Mouse (Mus musculus): Measurements from ENCODE around the gene CN725425.
A peak's percentile ranks its signal among the peaks of the same experiment; 100 is the strongest.

Gene CN725425

GRCm38 (mm10) chr15:91206518-91206917 is 7.2 kb downstream of the CN725425 start:
- no peak for DNase-seq (ENCODE audit: low spot score)

- DNase-seq (ENCODE audit: low spot score), result no peak
These were observed 38.0 kb downstream of the CN725425 start for GRCm38 (mm10) chr15:91237294-91237693.

DNA sequence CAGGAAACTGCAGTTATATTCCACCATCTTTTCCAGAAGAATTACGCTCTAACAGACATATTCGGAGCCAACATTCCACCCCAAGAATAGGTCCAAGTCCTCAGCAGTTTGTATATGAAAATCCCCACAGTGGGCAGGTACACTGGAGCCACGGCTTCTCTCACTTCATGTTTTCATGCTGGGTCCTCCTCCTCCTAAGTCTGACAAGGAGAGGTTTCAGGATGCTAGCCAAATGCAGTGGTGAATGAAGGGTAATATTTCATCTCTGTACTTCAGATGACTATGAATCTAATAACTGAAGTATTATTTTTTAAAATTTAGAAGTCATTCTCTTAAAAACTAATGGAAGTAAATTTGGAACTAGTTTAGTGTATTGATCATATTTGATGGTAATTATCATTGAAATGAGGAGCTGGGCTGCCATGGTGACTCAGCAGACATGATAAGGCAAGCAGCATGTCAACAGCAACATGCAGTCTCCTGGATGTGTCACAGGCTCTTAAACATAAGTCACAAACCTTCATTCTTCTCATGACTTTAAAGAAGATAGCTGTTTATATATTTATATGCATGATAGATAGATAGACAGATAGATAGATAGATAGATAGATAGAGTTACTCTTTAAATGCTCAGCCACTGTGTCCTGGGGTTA is 41.5 kb downstream of the CN725425 start:
- no peak for DNase-seq (ENCODE audit: low spot score)

DNA sequence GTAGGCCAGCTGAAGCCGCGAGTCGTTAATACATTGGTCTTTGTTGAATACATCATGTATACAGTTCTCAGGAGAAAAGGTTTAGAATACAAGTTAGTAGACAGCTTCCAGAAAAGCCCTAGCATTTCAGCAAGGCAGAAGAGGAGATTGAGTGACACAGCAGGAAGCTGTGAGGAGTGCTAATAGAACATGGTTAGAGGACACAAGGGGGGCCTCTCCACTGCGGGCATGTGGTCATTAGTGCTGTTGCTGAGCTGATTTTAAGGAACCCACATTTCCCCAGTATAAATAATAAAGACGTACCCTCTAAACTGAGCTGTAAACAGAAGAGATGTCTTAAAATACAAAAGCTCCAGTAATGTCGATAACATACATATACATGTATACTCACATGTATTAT is 51.5 kb downstream of the CN725425 start:
- DNase-seq (ENCODE audit: low spot score), result no peak

DNA sequence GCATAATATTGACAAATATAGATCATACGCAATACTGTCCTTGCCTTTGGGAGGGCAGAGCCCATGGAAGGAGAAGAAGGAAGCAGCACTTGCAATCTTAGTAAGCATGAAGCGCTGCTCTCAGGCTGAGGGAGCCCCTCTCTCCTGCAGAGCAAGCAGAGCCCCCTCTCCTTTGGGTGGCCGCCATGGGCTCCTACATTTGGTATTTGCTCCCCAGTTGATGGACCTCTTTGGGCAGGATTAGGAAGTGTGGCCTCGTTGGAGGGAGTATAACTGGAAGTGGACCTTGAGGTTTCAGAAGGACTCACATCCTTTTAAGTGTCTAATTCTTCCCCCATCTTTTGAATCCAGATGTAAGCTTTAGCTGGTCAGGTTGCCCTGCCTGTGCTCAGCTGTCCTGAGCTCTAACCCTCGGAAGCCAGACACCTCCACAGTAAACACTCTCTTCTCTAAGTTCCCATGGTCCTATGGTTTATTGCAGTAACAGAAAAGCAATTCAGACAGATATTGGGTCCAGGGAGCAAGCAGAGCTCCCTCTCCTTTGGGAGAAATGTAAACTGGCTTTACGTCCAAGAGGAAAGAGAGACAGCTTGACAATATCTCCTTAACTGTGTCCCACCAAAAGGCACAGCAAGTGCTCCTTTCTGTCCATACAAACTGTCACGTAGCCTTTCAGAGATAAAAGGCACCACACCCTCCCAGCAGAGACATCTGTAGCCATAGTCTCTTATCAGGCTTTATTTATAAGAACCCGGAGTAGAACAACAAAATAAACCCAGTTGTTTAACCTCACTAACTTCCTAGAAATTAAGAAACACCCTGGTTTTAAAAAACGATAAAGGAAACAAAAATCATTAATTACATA is 52.5 kb downstream of the CN725425 start:
- no peak for DNase-seq (ENCODE audit: low spot score)

GRCm38 (mm10) chr15:91252956-91253355 is 53.7 kb downstream of the CN725425 start:
- DNase-seq (ENCODE audit: low spot score), result no peak

DNA sequence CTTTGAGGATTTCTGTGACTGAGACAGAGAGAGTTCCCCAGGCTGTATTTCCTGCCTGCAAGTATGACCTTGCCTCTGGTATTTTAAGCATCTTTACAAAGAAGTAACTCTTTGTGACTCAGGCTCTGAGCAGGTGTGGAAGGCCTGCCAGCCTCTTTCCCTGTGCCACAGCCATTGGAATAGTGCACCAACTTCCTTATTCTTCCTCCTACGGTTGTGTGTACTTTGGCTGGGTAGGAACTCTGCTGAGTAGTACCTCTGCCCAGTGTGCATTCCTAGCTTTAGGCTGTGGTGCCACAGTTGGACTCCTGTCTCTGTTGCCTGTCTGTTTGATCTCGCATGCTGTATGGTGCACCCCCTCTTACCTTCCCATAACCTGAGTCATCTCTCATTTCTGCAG is 56.0 kb downstream of the CN725425 start:
- no peak for DNase-seq (ENCODE audit: low spot score)

GRCm38 (mm10) chr15:91257140-91257539 is 57.8 kb downstream of the CN725425 start:
- DNase-seq (ENCODE audit: low spot score), result no peak

GRCm38 (mm10) chr15:91260578-91260977 is 61.3 kb downstream of the CN725425 start:
- DNase-seq (ENCODE audit: low spot score), result no peak

DNA sequence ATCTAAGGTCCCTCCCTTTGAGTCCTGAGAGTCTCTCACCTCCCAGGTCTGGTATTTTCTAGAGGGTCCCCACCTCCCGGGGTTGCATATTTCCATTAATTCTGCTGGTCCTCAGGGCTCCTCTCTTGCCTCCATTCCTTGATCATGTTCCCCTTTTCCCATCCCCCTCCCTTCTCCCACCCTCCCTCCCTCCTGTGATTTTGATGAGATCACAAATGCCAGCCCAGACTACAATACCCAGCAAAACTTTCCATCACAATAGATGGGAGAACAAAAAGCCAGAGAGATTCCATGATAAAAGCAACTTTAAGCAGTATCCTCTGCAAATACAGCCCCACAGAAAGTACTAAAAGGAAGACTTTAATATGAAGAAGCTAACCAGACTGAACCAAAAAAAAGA is 64.6 kb downstream of the CN725425 start:
- DNase-seq (ENCODE audit: low spot score), result no peak

DNA sequence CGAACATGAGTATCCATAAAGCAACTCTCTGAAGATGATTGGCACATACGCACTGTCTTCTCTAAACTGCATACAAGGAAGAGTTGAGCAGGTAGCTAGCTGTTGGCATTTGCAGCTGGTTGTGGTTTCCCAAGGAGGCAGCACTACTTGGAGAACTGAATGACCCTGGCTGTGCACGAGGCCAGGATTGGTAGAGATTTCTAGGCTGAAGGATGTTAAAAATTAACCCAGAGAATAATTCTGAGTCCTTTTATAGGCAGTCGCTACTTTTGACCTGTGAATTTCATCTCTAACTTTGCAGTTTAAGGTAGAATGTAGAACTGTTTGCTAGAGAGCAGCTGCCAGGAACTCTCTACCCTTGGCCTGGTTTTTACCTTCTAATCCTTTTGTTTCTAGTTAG is 69.2 kb downstream of the CN725425 start:
- DNase-seq (ENCODE audit: low spot score), result no peak

- no peak for DNase-seq (ENCODE audit: low spot score)
These were observed 76.7 kb downstream of the CN725425 start for GRCm38 (mm10) chr15:91275961-91276360.

DNA sequence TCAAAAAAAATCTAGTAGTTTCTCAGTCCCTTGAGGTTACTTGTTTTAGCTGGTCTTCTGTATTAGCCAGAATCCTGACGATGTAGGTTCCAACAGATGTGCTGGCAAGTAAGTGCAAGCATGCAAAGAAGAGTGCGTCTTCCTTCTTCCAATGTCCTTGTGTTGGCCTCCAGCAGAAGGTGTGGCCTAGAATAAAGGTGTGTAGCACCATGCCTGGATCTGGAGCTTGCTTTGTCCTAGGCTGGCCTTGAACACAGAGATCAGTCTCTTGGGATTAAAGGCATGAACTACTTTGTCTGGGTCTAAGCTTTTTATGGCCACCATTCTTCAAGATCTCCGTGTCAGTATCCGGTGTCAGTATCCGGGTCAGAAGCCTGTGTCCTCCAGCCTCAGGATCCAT is 80.3 kb downstream of the CN725425 start:
- DNase-seq (ENCODE audit: low spot score), result no peak

- no peak for DNase-seq (ENCODE audit: low spot score)
These were observed 82.2 kb downstream of the CN725425 start for GRCm38 (mm10) chr15:91281521-91281920.

GRCm38 (mm10) chr15:91282822-91283221 is 83.5 kb downstream of the CN725425 start:
- DNase-seq (ENCODE audit: low spot score), result no peak

DNA sequence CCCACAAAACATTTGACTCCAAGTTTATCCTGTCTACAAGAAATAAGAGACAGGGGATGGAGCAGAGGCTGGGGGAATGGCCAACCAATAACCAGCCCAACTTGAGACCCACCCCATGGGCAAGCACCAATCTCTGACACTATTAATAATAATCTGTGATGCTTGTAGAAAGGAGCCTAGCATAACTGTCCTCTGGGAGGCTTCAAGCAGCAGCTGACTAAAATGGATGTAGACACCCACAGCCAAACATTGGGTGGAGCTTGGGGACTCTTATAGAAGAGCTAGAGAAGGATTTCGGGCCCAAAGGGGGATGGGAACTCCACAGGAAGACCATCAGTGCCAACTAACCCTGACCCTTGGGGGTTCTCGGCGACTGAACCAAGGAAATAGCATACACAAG is 84.1 kb downstream of the CN725425 start:
- no peak for DNase-seq (ENCODE audit: low spot score)

DNA sequence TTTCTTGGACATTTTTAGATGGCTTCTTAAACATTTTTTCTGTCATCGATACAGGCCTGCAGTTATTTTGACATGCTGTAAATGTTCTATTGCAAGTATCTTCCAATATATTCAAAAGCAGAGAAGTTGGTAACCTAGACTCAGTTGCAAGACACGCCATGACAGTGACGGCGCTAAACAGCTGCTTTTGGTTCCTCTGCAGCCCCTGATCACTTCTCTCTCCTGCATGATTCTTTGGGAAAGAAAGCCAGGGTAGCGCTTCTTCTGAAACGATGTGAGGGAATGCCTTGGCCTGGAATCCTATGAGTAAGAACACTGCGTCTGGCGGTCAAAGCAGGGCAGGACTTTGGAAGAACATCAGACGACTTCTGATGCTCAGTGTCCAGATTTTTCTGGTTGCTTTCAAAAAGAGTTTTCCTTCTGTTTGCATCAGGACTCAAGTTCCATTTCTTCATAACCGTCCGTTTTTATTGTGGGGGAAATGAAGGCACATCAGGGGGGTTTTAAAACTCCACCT is 100.1 kb downstream of the CN725425 start:
- DNase-seq (ENCODE audit: low spot score), result no peak

- DNase-seq (ENCODE audit: low spot score), result peak; percentile 72
These were observed 102.1 kb downstream of the CN725425 start for GRCm38 (mm10) chr15:91301366-91301765.

- no peak for DNase-seq (ENCODE audit: low spot score)
These were observed 105.1 kb downstream of the CN725425 start for GRCm38 (mm10) chr15:91304296-91304852.
